Mouse (Mus musculus) E14TG2a.4 (cell line): Measurements from ENCODE around the gene Ctcf.

ENCODE experiments used
- CTCF ChIP-seq: conservative IDR thresholded peaks from 2 replicates; pipeline ENCODE4 v1.5.1; 2014; ENCODE audit warnings: low read length
- POU5F1 ChIP-seq: IDR thresholded peaks from 2 replicates; pipeline ENCODE4 v1.6.1; 2014; ENCODE audit warnings: low read length, borderline replicate concordance

- TF ChIP-seq CTCF = no peak
- TF ChIP-seq POU5F1 = no peak
These were observed 56.2 kb downstream of the Ctcf start for GRCm38 (mm10) chr8:105692449-105693182.
